Mouse (Mus musculus) right cerebral cortex, postnatal 25 days (tissue): ENCODE data around the gene Myt1l.

Experiments used
- DNase-seq: peaks from one replicate; pipeline ENCODE4 v3.0.0; 2022

Gene Myt1l

DNA sequence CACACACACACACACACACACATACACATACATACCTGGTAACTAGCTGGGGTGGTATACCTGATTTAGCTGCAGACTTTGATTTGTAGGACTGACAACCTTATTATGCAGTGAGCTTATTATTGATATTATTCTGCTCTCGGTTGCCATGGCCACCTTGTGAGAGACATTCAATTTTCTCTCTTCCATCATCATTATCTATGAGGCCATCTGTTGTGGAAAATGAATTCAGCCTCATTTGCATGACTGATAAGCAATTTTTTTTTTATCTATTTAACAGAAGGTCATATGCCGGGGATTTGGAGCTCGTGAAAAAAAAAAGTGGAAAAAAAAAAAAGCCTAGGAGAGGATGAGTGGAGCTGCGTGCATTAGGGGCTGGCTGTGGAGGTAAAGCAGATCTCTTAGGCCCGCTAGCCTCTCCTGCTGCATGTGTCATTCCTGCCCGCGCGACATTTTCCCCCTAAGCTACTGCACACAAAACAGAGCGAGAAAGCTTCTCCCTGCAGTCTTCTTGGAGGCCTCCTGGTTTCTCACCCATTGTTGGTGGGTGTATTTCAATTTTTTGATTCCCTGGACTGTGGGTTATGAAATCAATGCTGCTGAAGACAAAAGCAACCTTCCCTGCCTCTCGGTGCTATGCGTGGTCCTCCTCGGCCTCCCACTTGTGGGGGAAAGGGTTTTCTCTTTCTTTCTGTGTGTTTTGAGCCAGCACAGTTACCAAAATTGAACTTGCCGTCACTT is at the start of gene Myt1l:
Myt1l (plus strand) TSS at position 354 of the 741 bp plus-strand sequence.
- DNase-seq, result peak; percentile 45

DNA sequence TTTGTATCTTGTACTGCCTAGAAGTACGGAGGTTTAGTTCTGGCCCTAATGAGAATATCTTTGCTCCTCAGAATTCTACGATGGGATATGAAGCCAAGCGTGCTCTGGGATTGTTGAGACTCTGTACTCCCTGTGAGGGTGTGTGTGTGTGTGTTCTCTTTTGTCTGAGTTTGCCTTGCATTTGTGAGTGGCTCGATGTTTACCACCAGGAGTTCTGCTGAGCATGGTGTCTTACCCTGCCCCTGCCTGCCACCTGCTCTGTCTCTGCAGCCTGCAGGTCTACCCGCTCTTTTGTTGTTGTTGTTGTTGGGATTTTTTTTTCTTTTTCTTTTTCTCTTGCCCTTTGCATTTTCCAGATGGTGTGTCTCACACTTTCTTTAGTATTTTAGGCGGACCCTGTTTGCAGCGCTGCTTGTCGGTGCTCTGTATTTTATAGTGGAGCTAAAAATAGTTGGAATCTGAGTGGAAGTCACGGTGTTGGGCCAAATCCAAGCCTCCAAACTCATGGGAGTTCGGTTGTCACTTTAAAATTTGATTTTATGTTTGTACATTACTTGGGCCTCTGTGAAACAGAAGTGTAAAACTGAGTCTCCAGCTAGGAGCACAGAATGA is 41.7 kb upstream of the Myt1l start:
- no peak for DNase-seq

DNA sequence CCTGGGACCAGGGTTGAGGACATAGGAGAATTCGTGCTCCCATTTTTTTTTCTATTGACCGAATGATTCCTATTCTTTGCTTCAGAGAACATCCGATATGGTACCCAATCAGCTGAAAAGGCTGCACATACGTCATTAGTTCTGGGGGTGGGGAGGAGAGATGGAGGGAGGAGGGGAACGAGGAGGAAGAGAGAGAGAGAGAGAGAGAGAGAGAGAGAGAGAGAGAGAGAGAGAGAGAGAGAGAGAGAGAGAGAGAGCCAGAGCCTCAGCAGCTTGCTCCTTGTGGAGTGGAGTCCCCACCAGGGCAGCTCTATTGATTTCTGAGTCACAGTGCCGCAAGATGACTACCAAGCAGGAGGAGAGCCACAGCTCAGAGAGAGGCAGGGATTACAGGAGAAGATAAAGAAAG is 1.9 kb upstream of the Myt1l start:
- DNase-seq, result peak; percentile 67

DNA sequence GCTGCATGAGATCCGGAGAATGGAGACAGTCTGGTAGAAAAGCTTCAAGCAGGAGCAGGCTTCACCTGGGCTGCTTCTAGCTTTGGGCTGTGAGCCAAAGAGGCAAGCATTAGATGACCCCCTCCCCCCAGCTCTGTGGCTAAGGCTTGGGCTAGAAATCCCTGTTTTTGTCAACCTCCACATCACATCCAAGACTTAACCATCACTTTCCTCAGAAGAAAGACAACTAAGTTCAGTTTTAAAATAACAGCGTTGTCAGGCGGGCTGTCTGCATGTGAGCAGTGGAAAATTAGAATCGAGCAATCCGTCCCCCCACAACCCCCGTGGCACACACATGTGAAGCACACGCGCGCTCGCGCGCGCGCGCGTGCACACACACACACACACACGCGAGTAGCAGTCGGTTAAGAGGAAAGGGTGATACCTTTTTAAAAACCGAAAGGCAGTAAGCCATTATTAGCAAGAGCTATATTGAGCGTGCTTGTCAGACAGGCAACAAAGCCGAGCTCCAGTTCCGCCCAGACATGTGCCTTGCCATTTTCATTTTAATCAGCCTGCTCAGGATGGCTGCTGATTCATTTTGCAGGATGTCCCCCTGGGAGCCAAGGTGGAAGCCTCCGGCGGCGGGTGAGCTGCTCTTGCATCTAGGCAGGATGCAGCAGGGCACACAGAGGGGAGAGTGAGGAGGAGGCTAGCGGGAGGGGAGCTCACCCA is 979 bp upstream of the Myt1l start:
- DNase-seq, result peak; percentile 78

DNA sequence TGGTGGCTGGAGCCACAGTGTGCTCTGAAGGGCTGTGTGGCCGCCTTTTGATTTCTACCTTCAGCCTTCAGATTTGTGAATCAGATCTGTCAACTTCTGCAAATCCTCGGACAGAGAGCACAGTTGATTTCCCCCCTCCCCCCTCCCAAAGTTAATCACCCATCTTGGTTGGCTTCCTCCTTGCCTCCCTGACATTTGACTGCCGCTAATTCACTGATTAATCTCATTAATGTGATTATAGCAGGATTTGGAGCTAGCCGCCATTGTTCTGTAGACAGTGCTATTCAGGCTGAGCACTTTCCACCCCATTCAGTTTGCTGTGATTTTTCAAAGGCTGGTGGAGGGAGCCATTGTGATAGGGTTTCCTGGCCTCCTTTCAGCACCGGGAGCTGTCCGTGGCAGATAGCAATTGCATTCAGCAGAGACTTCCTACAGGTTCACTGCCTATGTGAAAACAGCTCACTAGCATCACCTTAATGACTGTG is 2.1 kb downstream of the Myt1l start:
- DNase-seq, result peak; percentile 51

DNA sequence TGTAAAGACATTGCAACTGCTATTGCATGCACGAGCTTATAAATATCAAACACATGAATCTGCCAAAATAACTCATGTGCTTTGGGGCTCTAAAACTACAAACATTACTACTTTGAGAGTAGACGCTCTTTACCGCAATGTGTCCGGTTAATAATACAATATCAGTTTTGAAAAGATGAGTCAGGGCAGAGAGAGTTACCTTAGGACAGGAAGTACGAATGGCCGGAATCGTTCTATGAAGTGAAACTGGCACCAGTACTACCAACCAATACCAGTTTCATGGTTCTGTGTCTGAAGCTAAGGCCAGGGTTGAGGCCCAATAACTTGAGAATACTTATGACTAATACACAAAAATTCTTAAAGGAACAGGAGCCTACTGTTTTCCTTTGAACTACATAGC is 2.6 kb downstream of the Myt1l start:
- DNase-seq, result no peak

DNA sequence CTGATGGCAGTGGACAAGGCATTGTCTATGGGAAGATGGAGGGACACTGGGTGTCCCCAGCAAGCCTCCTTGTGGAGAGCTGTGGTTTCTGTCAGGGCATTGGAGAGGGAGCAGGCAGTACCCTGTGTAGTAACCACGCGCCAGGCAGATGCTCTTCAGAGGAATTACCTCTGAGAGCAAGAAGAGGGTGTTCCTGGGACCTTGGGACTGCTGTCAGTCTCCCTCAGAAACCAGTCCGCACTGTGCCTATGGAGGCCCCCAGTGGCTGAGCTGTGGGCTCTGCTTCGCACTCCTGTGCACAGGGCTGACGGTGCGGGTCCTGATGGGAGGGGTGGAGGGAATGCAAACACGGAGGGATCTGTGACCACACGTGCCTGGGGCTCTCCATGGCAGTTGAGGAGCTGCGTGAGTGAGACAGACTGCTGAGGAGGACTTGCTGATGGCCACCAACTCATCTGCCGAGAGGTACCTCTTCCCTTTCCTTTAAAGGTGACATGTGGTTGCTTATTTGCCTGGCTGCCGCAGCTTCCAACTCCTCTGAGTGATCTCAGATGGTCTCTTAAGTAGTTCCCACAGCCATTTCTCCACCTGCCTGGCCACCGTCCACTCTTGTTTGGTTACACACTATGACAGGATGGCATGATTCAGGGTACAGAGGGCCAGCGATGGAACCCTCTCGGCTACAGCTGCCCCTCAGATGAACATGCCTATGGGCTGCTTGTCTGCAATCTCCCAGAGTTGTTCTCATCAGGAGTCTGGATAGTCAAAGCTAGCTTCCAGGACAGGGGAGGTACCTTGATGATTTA is 5.1 kb downstream of the Myt1l start:
- peak; percentile 65 for DNase-seq

DNA sequence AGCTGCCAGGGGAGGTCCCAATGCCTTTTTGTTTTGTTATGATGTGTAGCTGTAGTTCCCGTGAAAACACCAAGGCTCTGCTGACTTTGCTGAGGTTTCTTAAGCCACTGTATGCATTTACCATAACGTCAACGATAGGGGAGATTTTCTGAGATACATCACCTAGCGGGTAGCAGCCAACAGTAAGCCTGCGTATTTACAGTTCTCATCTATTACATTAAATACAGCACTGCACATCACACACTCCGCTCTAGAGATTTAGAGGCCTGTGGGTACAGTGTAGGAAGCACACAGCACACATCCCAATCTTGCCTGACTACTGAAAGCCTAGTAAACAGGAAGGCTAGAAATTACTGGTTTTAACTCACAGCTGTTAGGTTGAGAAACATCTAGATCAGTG is 6.1 kb downstream of the Myt1l start:
- peak; percentile 64 for DNase-seq

DNA sequence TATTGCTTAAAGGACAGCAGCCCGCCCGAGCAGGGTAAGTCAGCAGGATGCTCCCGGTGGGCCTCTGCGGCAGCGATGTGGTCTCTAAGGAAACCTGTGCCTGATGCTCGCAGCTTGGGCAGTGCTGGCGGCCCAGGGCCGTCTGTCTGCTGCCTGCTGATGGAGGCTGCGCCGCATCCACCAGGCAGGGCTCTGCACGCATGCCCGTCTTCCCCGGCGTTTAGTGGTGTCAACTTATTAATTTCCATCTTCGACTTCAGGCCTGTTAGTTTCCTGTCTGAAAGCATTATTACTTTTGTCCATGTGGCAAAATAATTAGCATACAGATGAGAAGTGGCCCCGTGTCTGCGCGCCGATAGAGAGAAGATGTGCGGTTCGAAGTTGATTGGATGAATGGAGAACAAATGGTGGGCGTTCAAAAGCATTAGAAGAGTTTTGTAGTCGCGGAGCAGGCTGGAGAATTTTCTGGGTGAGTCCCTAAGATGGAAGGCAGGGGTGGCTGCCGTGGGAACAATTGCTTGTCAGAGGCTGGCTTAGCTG is 6.6 kb downstream of the Myt1l start:
- DNase-seq, result peak; percentile 63

DNA sequence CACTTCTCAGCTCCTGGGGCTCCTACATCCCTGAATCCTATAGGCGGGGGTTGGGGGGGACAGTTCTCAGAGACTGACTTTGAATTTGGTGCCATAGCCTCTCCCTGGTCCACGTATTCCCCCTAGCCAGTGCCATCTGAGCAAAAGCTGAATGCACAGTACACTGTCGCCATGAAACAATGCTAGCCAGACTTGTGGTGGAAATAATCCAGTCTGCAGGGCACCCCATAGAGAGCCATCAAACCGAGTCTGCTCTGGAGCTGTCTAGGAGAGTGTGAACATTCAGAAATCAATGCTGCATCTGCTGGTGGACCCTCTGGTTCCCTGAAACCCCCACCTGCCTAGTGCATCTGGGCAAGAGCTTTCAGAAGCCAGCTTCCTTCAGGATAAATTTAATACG is 9.7 kb downstream of the Myt1l start:
- peak; percentile 43 for DNase-seq

DNA sequence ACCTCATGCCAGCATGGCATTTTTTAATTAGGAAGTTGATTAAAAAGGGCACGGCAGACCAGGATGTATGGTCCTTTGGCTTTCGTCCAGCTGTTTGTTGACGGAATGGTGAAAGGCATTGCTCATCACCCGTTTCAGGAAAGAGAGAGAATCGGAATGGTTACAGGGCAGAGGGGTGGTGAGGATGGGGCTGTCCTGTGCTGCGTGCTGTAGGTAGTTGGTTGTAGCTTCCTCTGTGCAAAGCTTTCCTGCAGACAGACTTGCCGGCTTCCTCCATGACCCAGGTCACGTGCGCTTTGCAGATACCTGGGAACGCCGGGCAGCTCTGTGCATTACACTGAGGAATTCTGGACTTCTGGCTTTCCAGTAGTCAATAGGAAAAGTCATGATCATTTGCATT is 10.3 kb downstream of the Myt1l start:
- DNase-seq, result peak; percentile 55

DNA sequence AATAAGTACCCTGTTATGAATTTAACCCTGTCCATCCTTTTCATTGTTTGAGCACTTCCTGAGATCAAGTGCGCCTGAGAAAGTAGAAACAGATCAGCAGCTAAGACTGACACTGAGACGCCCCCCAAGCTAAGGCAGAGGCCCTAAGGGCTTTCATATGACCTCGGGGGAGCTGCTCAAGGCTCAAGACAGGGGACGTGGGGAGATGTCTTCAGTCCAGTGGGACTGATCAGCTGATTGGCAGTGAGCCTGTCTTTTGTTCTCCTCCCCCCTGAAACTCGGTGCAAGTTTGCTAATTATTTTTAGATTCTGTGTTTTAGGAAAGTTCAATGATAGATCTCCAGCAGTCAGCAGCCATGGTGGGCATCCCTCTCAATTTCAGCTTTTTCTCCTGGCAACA is 10.9 kb downstream of the Myt1l start:
- no peak for DNase-seq

DNA sequence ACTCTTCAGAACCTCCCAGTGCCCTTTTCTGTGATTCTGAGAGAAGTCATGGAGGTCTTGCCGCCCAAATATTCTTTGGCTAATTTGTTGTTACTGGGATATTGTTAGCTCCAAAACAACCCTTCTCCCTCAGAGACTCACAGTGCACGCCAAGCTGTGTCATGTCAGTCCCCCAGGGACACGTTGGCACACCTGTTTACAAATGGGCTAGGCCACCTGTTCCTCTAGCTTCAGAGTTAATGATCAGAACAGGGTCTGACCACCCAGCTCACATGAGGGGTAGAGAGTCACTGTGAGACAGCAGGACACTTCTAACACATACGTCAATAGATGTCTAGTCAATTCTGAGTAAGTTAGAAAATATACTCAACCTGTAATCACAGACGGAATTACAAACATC is 12.6 kb downstream of the Myt1l start:
- no peak for DNase-seq

DNA sequence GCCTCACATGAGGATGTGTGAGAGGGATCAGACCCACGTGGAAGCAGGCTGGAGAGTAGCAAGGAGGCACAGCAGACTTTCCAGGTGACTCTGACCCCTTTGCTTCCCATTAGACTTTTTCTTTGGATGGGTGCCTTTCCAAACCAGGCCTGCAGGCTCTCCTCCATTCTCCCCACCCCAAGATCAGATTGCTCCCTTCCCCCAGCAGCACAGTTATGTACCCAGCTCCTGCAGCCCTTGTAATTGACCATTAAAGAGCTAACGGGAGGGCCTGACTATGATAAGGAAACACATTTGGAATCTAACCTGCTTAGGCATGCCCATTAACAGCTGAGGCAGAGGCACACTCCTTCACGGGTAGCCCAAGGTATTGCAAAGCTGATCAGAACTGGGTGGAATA is 17.9 kb downstream of the Myt1l start:
- no peak for DNase-seq

DNA sequence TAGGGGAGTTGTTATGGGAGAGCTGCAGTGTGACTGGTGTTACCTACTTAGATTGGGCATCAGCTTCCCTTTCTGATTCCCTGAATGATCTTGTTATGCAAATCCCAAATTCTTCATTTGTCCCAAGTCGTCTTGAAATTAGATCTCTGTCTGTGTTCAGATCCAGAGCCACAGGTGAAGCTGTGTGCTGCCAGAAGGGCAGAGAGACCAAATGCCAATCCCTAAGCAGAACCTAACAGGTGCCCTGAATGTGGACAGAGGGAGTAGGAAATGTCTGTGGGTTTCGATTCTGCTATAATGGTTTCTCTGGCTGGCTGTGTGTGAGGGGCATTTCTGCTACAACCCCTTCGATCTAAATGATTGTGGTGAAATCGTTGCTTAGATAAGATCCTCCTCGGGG is 18.9 kb downstream of the Myt1l start:
- no peak for DNase-seq

DNA sequence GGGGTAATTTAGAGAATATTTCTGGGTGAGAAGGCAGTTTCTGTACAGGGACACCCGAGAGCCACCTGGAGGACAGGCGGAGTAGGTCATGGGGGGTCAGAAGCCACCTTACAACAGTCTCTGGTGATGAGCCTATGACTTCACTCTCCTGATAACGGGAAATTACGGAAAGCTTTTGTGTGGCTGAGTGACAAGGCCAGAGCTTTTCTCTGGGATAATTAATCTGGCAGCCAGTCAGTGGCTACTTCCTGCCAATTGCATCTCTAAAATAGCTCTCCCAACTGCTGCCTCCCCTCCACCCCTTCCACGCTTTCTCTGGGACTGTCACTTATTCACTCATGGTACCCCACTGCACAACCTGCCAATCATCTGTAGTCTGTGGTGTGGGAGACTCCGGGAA is 19.6 kb downstream of the Myt1l start:
- no peak for DNase-seq

DNA sequence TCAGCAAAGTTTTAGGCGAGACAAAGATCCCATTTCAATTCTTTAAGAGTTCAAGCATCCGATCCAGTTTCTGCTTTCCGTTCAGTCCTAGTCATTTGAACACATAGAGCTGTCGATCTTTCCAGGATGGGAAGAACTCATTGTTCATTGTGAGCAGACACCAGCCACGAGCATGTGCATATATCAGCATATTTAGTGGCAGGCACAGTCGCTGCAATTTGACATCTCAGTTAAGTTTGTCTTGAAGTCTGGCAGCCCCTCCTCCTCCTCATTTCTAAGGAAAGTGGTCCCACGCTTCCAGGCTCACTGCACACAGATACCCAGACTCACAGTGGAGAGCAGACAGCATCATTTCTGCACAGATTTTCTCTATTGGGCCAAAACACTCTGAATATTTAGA is 25.0 kb downstream of the Myt1l start:
- DNase-seq, result no peak

DNA sequence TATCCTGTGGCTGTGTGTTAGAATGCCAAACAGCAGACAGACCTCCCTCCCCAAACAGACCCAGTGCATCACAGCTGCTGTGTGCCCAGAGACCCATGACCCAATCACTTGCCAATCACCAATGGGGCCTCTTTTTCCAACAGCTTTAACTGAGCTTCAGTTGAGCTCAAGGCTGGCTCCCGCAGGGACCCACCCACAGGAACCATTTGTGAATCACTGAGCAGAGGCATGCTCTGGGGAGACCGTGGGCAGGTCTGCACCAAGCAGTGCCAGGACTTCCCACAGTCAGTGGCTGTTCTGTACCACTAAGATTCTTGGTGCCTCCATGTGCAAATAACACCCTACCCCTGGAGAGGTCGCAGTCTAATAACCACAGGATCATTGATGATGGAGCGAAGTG is 27.5 kb downstream of the Myt1l start:
- DNase-seq, result peak; percentile 77

DNA sequence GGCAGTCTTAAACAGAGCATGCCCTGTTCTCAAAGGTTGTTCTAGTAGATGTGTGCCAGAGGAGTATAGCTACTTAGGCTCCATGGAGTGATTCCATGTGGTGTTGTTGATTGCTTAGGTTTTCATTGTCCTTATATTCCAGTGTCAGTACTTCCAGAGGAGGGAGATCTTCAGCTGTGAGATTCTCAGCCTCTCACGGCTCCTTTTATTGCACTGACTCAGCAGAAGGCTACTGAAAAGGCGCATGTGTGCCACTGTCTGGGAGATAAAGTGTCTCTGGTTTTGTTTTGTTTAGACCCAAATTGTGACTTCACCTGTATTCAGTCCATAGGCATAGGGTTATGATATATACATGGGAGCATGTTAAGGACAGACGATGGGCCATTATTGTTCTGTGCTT is 28.2 kb downstream of the Myt1l start:
- DNase-seq, result no peak

DNA sequence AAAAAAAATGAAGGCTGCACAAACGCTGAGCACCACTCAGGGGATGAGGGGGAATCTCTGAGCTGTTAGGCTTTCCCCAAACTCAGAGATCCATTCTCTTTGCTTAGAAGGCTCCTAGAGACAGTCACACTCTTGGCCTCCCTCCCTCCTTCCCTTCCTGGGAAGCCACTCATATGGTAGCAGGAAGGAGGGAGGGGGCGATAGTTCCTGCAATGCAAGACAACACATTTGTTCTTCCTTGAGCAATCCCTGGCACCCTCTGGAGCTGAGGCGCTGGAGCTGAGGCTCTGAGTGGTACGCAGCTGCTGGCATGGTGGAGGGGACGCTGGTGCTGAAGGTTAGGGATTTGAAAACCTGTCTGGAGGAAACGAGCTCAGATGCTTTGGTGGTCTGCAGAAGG is 28.7 kb downstream of the Myt1l start:
- DNase-seq, result peak; percentile 55

DNA sequence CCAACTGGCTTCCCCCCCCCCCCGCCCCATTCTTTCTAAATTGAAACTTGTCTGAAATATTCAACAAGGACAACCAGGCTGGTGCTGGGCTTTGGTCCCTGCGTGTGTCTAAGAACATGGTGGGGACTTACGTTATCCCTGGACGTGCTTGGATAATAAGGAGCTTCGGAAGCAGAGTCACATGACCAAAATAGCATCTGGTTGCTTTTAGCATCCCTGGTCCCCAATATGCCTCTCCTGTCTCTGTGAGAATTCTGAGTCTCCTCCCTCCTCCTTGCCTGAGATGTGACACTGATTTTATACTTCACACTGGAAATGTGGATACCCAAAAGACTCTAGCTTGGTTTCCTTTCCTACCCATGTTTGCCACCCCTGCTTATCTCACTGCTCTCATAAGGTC is 31.6 kb downstream of the Myt1l start:
- DNase-seq, result no peak

DNA sequence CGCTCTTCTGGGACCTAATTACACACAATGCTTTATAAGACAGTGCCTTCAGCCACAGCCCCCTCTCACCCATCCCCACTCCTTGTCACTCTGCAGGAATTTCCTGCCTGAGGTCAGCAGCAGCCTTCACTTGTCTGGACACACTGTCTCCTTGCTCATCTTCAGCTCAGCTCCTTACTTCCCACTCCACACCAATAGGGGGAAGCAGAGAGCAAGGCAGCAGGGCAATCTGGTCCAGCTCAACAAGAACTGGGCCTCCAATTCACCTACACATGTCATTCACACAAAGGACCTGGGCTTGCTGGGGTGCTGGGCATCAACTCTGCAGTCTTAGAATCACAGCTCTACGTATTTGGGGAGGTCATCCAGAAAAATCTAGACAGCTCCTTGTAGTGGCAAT is 33.0 kb downstream of the Myt1l start:
- no peak for DNase-seq

DNA sequence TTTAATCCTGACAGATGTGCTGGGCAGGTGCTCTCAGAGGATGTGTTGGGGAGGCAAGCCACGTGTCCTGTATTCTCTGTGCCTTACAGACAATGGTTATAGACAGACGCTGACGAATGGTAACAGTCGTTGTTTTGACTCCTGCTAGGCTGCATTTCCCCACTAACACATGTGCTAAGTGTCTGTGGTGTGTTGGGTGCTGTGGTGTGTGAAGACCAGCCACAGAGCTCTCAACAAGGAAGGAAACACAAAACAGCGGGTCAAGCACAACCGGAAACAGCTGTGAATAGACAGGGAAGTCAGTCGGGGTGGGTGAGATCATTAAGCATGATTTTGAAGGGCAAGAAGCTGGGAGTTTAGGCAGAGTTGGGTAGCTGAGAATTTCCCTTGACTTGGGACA is 41.1 kb downstream of the Myt1l start:
- DNase-seq, result no peak
